Mouse (Mus musculus): ENCODE measurements at regions not wholly inside any gene's neighbourhood (a gene's known extent, or its start where the extent isn't known, plus 50 kb on each side); places are given as distances from the start of the nearest gene placed in this dataset.
A peak's percentile ranks its signal among the peaks of the same experiment; 100 is the strongest.

GRCm38 (mm10) chr16:78156138-78156875 is 145.0 kb upstream of the Cxadr start:
- DNase-seq (ENCODE audit: low spot score): peak; percentile 73

- no peak for DNase-seq (ENCODE audit: low spot score)
Measured at GRCm38 (mm10) chr16:78153899-78154605, 147.2 kb upstream of the Cxadr start.

- DNase-seq (ENCODE audit: low spot score): no peak
Measured at GRCm38 (mm10) chr16:78144146-78144545, 157.1 kb upstream of the Cxadr start.

DNA sequence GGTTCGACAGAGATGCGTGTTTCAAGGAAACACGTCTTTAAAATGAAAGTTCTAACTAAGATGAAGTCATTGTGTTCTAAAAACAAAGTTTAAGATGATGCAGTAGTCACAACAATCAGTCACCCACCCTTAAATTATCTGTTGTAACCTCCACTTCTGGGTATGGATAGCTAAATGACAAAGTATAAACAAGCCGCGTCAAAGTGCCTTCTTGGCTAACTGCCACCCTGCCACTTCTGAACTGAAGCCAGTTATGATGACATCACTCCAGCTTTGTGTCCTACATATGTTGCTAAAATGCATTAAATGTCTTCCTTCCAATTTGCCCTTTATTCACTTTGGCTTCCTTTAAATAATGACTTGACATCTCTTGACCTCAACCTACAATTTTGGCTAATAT is 165.8 kb upstream of the Cxadr start:
- no peak for DNase-seq (ENCODE audit: low spot score)

DNA sequence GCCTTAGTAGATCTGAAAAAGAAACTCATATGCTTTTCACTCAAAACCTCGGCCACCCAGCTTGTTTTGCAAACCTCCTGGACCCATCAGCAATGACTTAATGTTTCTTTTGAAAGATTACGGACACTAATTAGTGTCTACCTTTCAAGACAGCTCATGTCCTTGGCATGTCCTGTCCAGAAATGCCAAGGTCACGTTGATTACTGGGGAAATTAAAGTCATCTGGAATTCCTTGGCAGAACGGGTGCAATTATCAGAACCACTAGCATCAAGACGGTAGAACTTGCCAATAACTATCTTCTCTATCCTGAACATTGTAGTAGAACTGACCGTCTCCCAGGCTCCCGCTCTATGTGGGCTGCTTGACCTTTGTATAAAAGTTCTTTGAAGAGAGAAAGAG is 166.8 kb upstream of the Cxadr start:
- no peak for DNase-seq (ENCODE audit: low spot score)

DNA sequence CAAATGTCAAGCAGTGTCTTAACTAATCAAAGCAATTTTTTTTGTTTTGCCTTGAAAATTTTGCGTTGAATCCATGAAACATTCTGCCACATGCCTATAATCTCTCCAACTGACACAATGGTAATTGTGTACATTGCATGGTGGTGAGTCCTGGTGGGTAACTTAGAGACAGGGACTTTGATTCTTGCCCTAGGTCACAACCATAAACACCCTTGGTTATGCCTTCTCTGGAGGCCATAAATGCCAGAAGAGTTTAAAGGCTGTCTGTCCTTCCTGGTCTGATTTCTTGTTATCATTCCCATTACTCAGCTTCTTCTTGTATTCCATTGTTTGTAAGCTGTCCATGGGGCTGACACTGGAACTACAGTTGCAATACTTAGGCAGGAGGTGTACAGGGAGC is 179.6 kb upstream of the Cxadr start:
- no peak for DNase-seq (ENCODE audit: low spot score)

GRCm38 (mm10) chr16:78120346-78120899 is 180.9 kb upstream of the Cxadr start:
- DNase-seq (ENCODE audit: low spot score): no peak

DNA sequence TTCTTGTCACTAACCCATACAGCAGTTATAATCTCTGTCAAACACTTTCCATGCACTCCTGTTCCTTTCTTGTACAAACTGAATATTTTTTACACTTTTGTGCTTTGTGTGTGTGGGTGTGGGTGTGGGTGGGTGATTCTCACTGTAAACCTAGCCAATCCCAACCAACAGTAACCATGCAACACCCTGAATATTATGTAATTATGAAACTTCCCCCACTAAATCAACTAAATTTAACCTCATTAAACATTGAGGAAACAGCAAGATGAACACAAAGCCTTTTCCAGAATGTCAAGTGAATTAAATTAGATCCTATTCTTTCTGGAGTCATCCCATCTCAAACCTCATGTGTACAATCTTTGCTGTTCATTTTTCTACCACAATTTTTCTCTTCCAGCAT is 197.0 kb upstream of the Cxadr start:
- no peak for DNase-seq (ENCODE audit: low spot score)

DNA sequence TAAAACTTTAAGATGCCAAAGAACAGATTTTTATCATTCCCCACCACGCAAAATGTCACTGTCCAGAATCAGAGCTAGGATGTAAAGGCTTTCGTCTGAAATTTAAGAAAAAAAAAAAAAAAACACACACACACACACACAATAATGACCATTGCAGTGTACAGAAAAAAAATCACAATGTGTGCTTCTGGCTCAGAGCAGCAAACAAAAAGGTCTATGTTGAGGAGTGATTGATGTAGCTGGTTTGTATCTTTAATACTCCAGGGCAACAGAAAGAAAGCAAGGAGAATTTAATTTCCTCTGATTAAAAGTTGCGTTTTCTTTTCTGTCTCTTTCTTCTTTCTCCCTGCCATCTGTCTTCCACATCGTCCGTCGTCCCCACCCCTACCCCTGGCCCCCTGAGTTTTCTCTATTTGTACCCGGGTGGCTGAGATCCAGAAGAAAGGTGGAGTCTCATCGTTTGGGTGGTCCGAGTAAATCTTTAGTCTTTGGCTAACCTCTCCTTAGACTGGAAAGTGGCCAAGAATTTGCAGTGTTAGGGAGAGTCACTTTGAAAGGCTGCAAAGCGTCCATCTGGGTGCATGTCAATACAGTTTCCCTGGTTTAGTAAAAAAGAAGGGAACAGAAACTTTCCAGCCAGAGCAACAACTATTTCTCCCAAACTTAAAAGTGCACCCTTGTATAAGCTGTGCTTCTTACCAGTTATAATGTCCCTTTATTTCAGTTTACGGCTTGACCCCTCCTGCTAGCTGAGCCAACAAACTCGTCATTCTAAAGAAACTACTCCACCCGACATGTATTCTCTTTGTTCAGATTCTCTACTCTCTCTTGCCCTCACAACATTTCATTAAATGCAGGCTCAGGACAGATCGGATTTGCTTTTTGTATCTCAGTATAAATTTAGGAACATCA is 199.6 kb upstream of the Cxadr start:
- DNase-seq (ENCODE audit: low spot score): peak; percentile 31

DNA sequence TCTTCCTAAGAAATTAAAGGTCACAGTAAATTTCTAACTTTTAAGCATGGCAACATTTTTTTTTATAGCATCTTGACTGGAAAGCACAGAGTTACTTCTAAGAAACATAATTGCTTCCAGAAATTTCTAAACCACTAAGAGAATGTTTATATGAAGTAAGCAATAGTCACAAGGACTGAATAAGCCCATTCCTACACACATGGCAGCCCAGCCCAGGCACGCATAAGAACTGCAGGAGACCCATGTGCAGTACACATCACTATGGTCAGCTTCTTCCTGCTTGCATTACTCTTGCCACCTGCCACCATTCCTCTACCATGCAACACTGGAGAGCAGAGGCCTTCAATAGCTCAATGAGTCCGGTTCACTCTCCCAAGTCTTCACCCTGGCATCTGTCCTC is 201.4 kb upstream of the Cxadr start:
- DNase-seq (ENCODE audit: low spot score): no peak

GRCm38 (mm10) chr16:78099114-78099513 is 202.2 kb upstream of the Cxadr start:
- no peak for DNase-seq (ENCODE audit: low spot score)

DNA sequence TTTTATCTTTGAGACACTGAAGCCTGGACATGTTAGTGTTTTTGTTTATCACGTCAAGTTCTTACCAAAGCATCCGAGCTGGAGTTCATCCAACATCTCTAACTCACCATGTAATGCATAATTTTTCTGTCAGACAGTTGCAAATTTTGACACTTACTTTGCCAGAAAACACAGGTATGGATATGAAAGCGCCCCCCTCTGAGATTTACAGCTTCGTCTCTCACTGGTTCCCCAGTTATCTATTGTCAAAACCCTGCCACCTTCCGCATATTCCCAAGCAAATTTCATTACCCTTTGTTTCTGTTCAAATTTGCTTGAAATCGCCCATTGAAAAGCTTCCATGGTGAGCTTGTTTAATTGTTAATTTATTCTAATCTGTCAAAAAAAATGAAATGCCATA is 202.7 kb upstream of the Cxadr start:
- no peak for DNase-seq (ENCODE audit: low spot score)

- DNase-seq (ENCODE audit: low spot score): no peak
Measured at GRCm38 (mm10) chr16:78096571-78096970, 204.7 kb upstream of the Cxadr start.

- no peak for DNase-seq (ENCODE audit: low spot score)
Measured at GRCm38 (mm10) chr16:78090155-78090554, 211.1 kb upstream of the Cxadr start.

- DNase-seq (ENCODE audit: low spot score): no peak
Measured at GRCm38 (mm10) chr16:78067532-78068118, 233.7 kb upstream of the Cxadr start.

GRCm38 (mm10) chr16:78060516-78060915 is 240.8 kb upstream of the Cxadr start:
- DNase-seq (ENCODE audit: low spot score): no peak

GRCm38 (mm10) chr16:78057549-78057948 is 243.7 kb upstream of the Cxadr start:
- no peak for DNase-seq (ENCODE audit: low spot score)

GRCm38 (mm10) chr16:78052133-78052532 is 249.2 kb upstream of the Cxadr start:
- DNase-seq (ENCODE audit: low spot score): no peak

- no peak for DNase-seq (ENCODE audit: low spot score)
Measured at GRCm38 (mm10) chr16:78040149-78040920, 261.0 kb upstream of the Cxadr start.

GRCm38 (mm10) chr16:78019605-78020285 is 281.5 kb upstream of the Cxadr start:
- DNase-seq (ENCODE audit: low spot score): peak; percentile 33

- no peak for DNase-seq (ENCODE audit: low spot score)
Measured at GRCm38 (mm10) chr16:78015401-78015800, 285.9 kb upstream of the Cxadr start.
